Mouse (Mus musculus) midbrain, embryonic 14.5 days (tissue): ENCODE measurements around the gene Pkp4. TPM values are rescaled to one million over a fixed set of nuclear protein-coding genes. Genes with fewer than 3 reads are reported as not detected.
"Not testable (repeated sequence)": the region's sequence is repeated elsewhere in the genome, so short reads cannot be mapped to it uniquely, and the experiment has no call there.

Experiments
- ATAC-seq: fragments of 200-750 bp; cut with Nextera tagmentation; 2 replicates; pipeline ENCODE4 v1.8.0; 2017; ENCODE audit warnings: moderate number of reproducible peaks, moderate library complexity; ENCODE audit not compliant: low FRiP score, low TSS enrichment
- DNase-seq: peaks from one replicate; pipeline ENCODE4 v3.0.0-alpha.2; 2015
- H3K27ac ChIP-seq: fragments of 300-500 bp; sonication (generic); replicated peaks from 2 replicates; pipeline ENCODE4 v1.5.1; 2014; ENCODE audit warnings: mild to moderate bottlenecking, low read depth, low read length, moderate library complexity
- H3K27me3 ChIP-seq: fragments of 300-500 bp; sonication (generic); 2 replicates; pipeline ENCODE4 v1.6.1; 2014; ENCODE audit warnings: low read length, control low read depth, mixed read lengths; ENCODE audit not compliant: control insufficient read depth, insufficient read depth
- H3K36me3 ChIP-seq: fragments of 300-500 bp; sonication (generic); 2 replicates; pipeline ENCODE4 v1.6.1; 2014; ENCODE audit warnings: low read length, control low read depth; ENCODE audit not compliant: control insufficient read depth, insufficient read depth
- H3K4me1 ChIP-seq: fragments of 300-500 bp; sonication (generic); 2 replicates; pipeline ENCODE4 v1.6.1; 2014; ENCODE audit warnings: mild to moderate bottlenecking, antibody characterized with exemption, low read length, control low read depth; ENCODE audit not compliant: control insufficient read depth, insufficient read depth
- H3K4me2 ChIP-seq: fragments of 300-500 bp; sonication (generic); 2 replicates; pipeline ENCODE4 v1.6.1; 2014; ENCODE audit warnings: mild to moderate bottlenecking, low read length, moderate library complexity
- H3K4me3 ChIP-seq: fragments of 300-500 bp; sonication (generic); replicated peaks from 2 replicates; pipeline ENCODE4 v1.5.1; 2014; ENCODE audit warnings: low read depth, low read length
- H3K9ac ChIP-seq: fragments of 300-500 bp; sonication (generic); replicated peaks from 2 replicates; pipeline ENCODE4 v1.6.1; 2014; ENCODE audit warnings: mild to moderate bottlenecking, low read length, moderate library complexity
- H3K9me3 ChIP-seq: fragments of 300-500 bp; sonication (generic); 2 replicates; pipeline ENCODE4 v1.6.1; 2016; ENCODE audit warnings: low read length, control low read depth, mixed read lengths; ENCODE audit not compliant: control insufficient read depth
- WGBS: fragments of 180-500 bp; shearing (Covaris S2); extraction: QIAGEN DNeasy Blood & Tissue Kit; methylation state at CpG from one replicate; pipeline ENCODE4 v1.1.7; 2014; 5-methylcytosine and 5-hydroxymethylcytosine counted together
- polyA plus RNA-seq: library from polyadenylated mRNA; unstranded; fragments of >200 nt; fragmentation: Nextera tagmentation; extraction: Ambion mirVana; gene quantifications from 2 replicates; pipeline ENCODE4 v1.2.1, GENCODE M21; 2014

Gene Pkp4
- polyA plus RNA-seq, 1 experiment from 2014 or later: 23.9 TPM

GRCm38 (mm10) chr2:59389971-59390370, 229.3 kb downstream of the Pkp4 start:
- ATAC-seq (no peak), DNase-seq (peak; percentile 56)
- H3K9ac ChIP-seq: no peak overlapping the region
- H3K36me3 ChIP-seq: no peaks in the 10 kb centered on the region
- H3K4me1 ChIP-seq: no peaks in the 10 kb centered on the region
- no peaks in the 10 kb centered on the region for H3K27me3 ChIP-seq
- 78% methylated on average over 5 of the region's 5 CpGs for WGBS
- no peak overlapping the region for H3K27ac ChIP-seq
- no peak overlapping the region for H3K4me3 ChIP-seq
- H3K4me2 ChIP-seq: no peak overlapping the region
- H3K9me3 ChIP-seq: no peaks in the 10 kb centered on the region

GRCm38 (mm10) chr2:59393177-59393576, 232.5 kb downstream of the Pkp4 start:
- no peak for DNase-seq
- WGBS: 87% methylated on average over 1 of the region's 1 CpGs

GRCm38 (mm10) chr2:59394651-59395050, 234.0 kb downstream of the Pkp4 start:
- no peaks in the 10 kb centered on the region for H3K27me3 ChIP-seq
- H3K4me1 ChIP-seq: no peaks in the 10 kb centered on the region
- 98% methylated on average over 4 of the region's 4 CpGs for WGBS
- no peaks in the 10 kb centered on the region for H3K9me3 ChIP-seq
- H3K4me2 ChIP-seq: no peak overlapping the region
- DNase-seq (no peak), ATAC-seq (no peak)
- H3K36me3 ChIP-seq: no peaks in the 10 kb centered on the region
- H3K9ac ChIP-seq: no peak overlapping the region
- H3K4me3 ChIP-seq: no peak overlapping the region
- no peak overlapping the region for H3K27ac ChIP-seq

More at GRCm38 (mm10) chr2:59393177-59393576, 232.5 kb downstream of the Pkp4 start:
- Histone ChIP-seq H3K27me3 (no peaks in the 10 kb centered on the region), H3K27ac (no peak overlapping the region), H3K4me1 (no peaks in the 10 kb centered on the region), H3K4me2 (no peak overlapping the region), H3K36me3 (no peaks in the 10 kb centered on the region), H3K9ac (no peak overlapping the region), H3K9me3 (no peaks in the 10 kb centered on the region), H3K4me3 (no peak overlapping the region)
- no peak for ATAC-seq

GRCm38 (mm10) chr2:59395160-59395650, 234.6 kb downstream of the Pkp4 start:
- H3K4me1 ChIP-seq, H3K9ac ChIP-seq, H3K27me3 ChIP-seq, H3K9me3 ChIP-seq, H3K27ac ChIP-seq, H3K36me3 ChIP-seq, ATAC-seq, H3K4me2 ChIP-seq, H3K4me3 ChIP-seq, DNase-seq: not testable (repeated sequence)
- 70% methylated on average over 1 of the region's 1 CpGs for WGBS

GRCm38 (mm10) chr2:59396555-59396954, 235.9 kb downstream of the Pkp4 start:
- ATAC-seq (no peak), DNase-seq (no peak)
- WGBS: 91% methylated on average over 1 of the region's 1 CpGs
- no peaks in the 10 kb centered on the region for H3K4me1 ChIP-seq
- H3K9me3 ChIP-seq: no peaks in the 10 kb centered on the region
- no peak overlapping the region for H3K4me2 ChIP-seq
- no peak overlapping the region for H3K27ac ChIP-seq
- no peak overlapping the region for H3K4me3 ChIP-seq
- H3K36me3 ChIP-seq: no peaks in the 10 kb centered on the region
- H3K27me3 ChIP-seq: no peaks in the 10 kb centered on the region
- no peak overlapping the region for H3K9ac ChIP-seq

GRCm38 (mm10) chr2:59397531-59397930, 236.9 kb downstream of the Pkp4 start:
- Histone ChIP-seq H3K4me3 (no peak overlapping the region), H3K9me3 (no peaks in the 10 kb centered on the region), H3K9ac (no peak overlapping the region), H3K36me3 (no peaks in the 10 kb centered on the region), H3K27ac (no peak overlapping the region), H3K4me2 (no peak overlapping the region), H3K27me3 (no peaks in the 10 kb centered on the region), H3K4me1 (no peaks in the 10 kb centered on the region)
- ATAC-seq (no peak), DNase-seq (no peak)

- Histone ChIP-seq H3K4me1 (no peaks in the 10 kb centered on the region), H3K4me3 (no peak overlapping the region), H3K36me3 (no peaks in the 10 kb centered on the region), H3K4me2 (no peak overlapping the region), H3K9ac (no peak overlapping the region), H3K27me3 (no peaks in the 10 kb centered on the region), H3K9me3 (no peaks in the 10 kb centered on the region), H3K27ac (no peak overlapping the region)
- WGBS: 67% methylated on average over 2 of the region's 2 CpGs
- DNase-seq (no peak), ATAC-seq (no peak)
Observed at GRCm38 (mm10) chr2:59400901-59401378, 240.3 kb downstream of the Pkp4 start.

GRCm38 (mm10) chr2:59401841-59402461, 241.3 kb downstream of the Pkp4 start:
- no peaks in the 10 kb centered on the region for H3K9me3 ChIP-seq
- H3K4me2 ChIP-seq: no peak overlapping the region
- 77% methylated on average over 8 of the region's 8 CpGs for WGBS
- H3K4me1 ChIP-seq: no peaks in the 10 kb centered on the region
- no peak overlapping the region for H3K4me3 ChIP-seq
- H3K9ac ChIP-seq: no peak overlapping the region
- no peaks in the 10 kb centered on the region for H3K36me3 ChIP-seq
- DNase-seq (no peak), ATAC-seq (no peak)
- no peaks in the 10 kb centered on the region for H3K27me3 ChIP-seq
- H3K27ac ChIP-seq: no peak overlapping the region

GRCm38 (mm10) chr2:59404022-59404421, 243.4 kb downstream of the Pkp4 start:
- H3K27ac ChIP-seq: no peak overlapping the region
- no peak overlapping the region for H3K9ac ChIP-seq
- WGBS: 90% methylated on average over 8 of the region's 8 CpGs
- no peak for ATAC-seq
- H3K4me1 ChIP-seq: no peaks in the 10 kb centered on the region
- H3K27me3 ChIP-seq: no peaks in the 10 kb centered on the region
- no peak overlapping the region for H3K4me3 ChIP-seq
- no peak overlapping the region for H3K4me2 ChIP-seq
- no peaks in the 10 kb centered on the region for H3K36me3 ChIP-seq
- DNase-seq: no peak
- H3K9me3 ChIP-seq: no peaks in the 10 kb centered on the region
